Mouse (Mus musculus): ENCODE measurements around the gene Pdcd7. TPM values are rescaled to one million over a fixed set of nuclear protein-coding genes. Genes with fewer than 3 reads are reported as not detected.

The Pdcd7 gene
- polyA plus RNA-seq, 1 experiment from 2014 or later, result 7.7 TPM

- no peak for ATAC-seq
- TF ChIP-seq CTCF (IDR thresholded peaks at IDR 0.05; ENCODE audit: low read depth), result no peak
- H3K4me3 ChIP-seq (ENCODE audit: low read depth, low read length), result no peak overlapping the region
- H3K27ac ChIP-seq (ENCODE audit: low read depth, low read length), result no peak overlapping the region
- H3K4me1 ChIP-seq (replicated peaks; ENCODE audit: control insufficient read depth, insufficient read depth, low read length), result no peaks in the 10 kb centered on the region
- H3K4me2 ChIP-seq (replicated peaks; ENCODE audit: low read depth), result no peak overlapping the region
- no peaks in the 10 kb centered on the region for H3K27me3 ChIP-seq (replicated peaks; ENCODE audit: control insufficient read depth, insufficient read depth, low read length)
- H3K9me3 ChIP-seq (ENCODE audit: control insufficient read depth), result no peaks in the 10 kb centered on the region
- H3K36me3 ChIP-seq (ENCODE audit: control insufficient read depth, insufficient read depth), result peaks cover 48% of the 10 kb centered on the region
- WGBS, result 57% methylated on average over 4 of the region's 4 CpGs
- no peak overlapping the region for H3K9ac ChIP-seq (ENCODE audit: low read depth, low read length)
Observed at GRCm38 (mm10) chr9:65304300-65304699, 41.6 kb upstream of the Pdcd7 start.

- H3K27ac ChIP-seq (ENCODE audit: low read depth, low read length), result no peak overlapping the region
- H3K4me1 ChIP-seq (replicated peaks; ENCODE audit: control insufficient read depth, insufficient read depth, low read length), result no peaks in the 10 kb centered on the region
- no peaks in the 10 kb centered on the region for H3K27me3 ChIP-seq (replicated peaks; ENCODE audit: control insufficient read depth, insufficient read depth, low read length)
- H3K9me3 ChIP-seq (ENCODE audit: control insufficient read depth), result no peaks in the 10 kb centered on the region
- no peak for ATAC-seq
- H3K9ac ChIP-seq (ENCODE audit: low read depth, low read length), result no peak overlapping the region
- WGBS, result 88% methylated on average over 2 of the region's 2 CpGs
- no peak overlapping the region for H3K4me2 ChIP-seq (replicated peaks; ENCODE audit: low read depth)
- no peak overlapping the region for H3K4me3 ChIP-seq (ENCODE audit: low read depth, low read length)
- peaks cover 45% of the 10 kb centered on the region for H3K36me3 ChIP-seq (ENCODE audit: control insufficient read depth, insufficient read depth)
- TF ChIP-seq CTCF (IDR thresholded peaks at IDR 0.05; ENCODE audit: low read depth), result no peak
Observed at GRCm38 (mm10) chr9:65306672-65307071, 39.2 kb upstream of the Pdcd7 start.

- H3K4me1 ChIP-seq (replicated peaks; ENCODE audit: control insufficient read depth, insufficient read depth, low read length), result no peaks in the 10 kb centered on the region
- ATAC-seq, result no peak
- no peak overlapping the region for H3K4me3 ChIP-seq (ENCODE audit: low read depth, low read length)
- no peak overlapping the region for H3K9ac ChIP-seq (ENCODE audit: low read depth, low read length)
- no peaks in the 10 kb centered on the region for H3K9me3 ChIP-seq (ENCODE audit: control insufficient read depth)
- H3K36me3 ChIP-seq (ENCODE audit: control insufficient read depth, insufficient read depth), result peaks cover 51% of the 10 kb centered on the region
- 75% methylated on average over 1 of the region's 1 CpGs for WGBS
- TF ChIP-seq CTCF (IDR thresholded peaks at IDR 0.05; ENCODE audit: low read depth), result no peak
- no peak overlapping the region for H3K27ac ChIP-seq (ENCODE audit: low read depth, low read length)
- no peak overlapping the region for H3K4me2 ChIP-seq (replicated peaks; ENCODE audit: low read depth)
- H3K27me3 ChIP-seq (replicated peaks; ENCODE audit: control insufficient read depth, insufficient read depth, low read length), result no peaks in the 10 kb centered on the region
Observed at GRCm38 (mm10) chr9:65308011-65308410, 37.9 kb upstream of the Pdcd7 start.

- WGBS, result 95% methylated on average over 4 of the region's 4 CpGs
Observed at GRCm38 (mm10) chr9:65312669-65313357, 33.1 kb upstream of the Pdcd7 start.

GRCm38 (mm10) chr9:65313846-65314245 lies 32.1 kb upstream of the Pdcd7 start:
- H3K36me3 ChIP-seq (ENCODE audit: control insufficient read depth, insufficient read depth), result peaks cover 43% of the 10 kb centered on the region
- TF ChIP-seq CTCF (IDR thresholded peaks at IDR 0.05; ENCODE audit: low read depth), result no peak
- no peak for ATAC-seq

More at GRCm38 (mm10) chr9:65312669-65313357, 33.1 kb upstream of the Pdcd7 start:
- Histone ChIP-seq H3K9ac (ENCODE audit: low read depth, low read length) (no peak overlapping the region), H3K4me3 (ENCODE audit: low read depth, low read length) (no peak overlapping the region), H3K36me3 (ENCODE audit: control insufficient read depth, insufficient read depth) (peaks cover 47% of the 10 kb centered on the region), H3K4me1 (replicated peaks; ENCODE audit: control insufficient read depth, insufficient read depth, low read length) (no peaks in the 10 kb centered on the region), H3K4me2 (replicated peaks; ENCODE audit: low read depth) (no peak overlapping the region), H3K9me3 (ENCODE audit: control insufficient read depth) (no peaks in the 10 kb centered on the region), H3K27ac (ENCODE audit: low read depth, low read length) (no peak overlapping the region), H3K27me3 (replicated peaks; ENCODE audit: control insufficient read depth, insufficient read depth, low read length) (no peaks in the 10 kb centered on the region)
- ATAC-seq, result 0 out of 2 replicates have a peak, but pooled peaks have one; percentile 38
- no peak for TF ChIP-seq CTCF (IDR thresholded peaks at IDR 0.05; ENCODE audit: low read depth)

GRCm38 (mm10) chr9:65322255-65322900 lies 23.5 kb upstream of the Pdcd7 start:
- Histone ChIP-seq H3K4me3 (ENCODE audit: low read depth, low read length) (no peak overlapping the region), H3K27me3 (replicated peaks; ENCODE audit: control insufficient read depth, insufficient read depth, low read length) (no peaks in the 10 kb centered on the region), H3K4me1 (replicated peaks; ENCODE audit: control insufficient read depth, insufficient read depth, low read length) (no peaks in the 10 kb centered on the region), H3K36me3 (ENCODE audit: control insufficient read depth, insufficient read depth) (peaks cover 68% of the 10 kb centered on the region), H3K27ac (ENCODE audit: low read depth, low read length) (no peak overlapping the region), H3K4me2 (replicated peaks; ENCODE audit: low read depth) (no peak overlapping the region), H3K9me3 (ENCODE audit: control insufficient read depth) (no peaks in the 10 kb centered on the region), H3K9ac (ENCODE audit: low read depth, low read length) (no peak overlapping the region)
- whole genome bisulfite sequencing, result 77% methylated on average over 11 of the region's 11 CpGs
- ATAC-seq, result no peak
- no peak for TF ChIP-seq CTCF (IDR thresholded peaks at IDR 0.05; ENCODE audit: low read depth)

More at GRCm38 (mm10) chr9:65313846-65314245, 32.1 kb upstream of the Pdcd7 start:
- Histone ChIP-seq H3K27ac (ENCODE audit: low read depth, low read length) (no peak overlapping the region), H3K4me3 (ENCODE audit: low read depth, low read length) (no peak overlapping the region), H3K27me3 (replicated peaks; ENCODE audit: control insufficient read depth, insufficient read depth, low read length) (no peaks in the 10 kb centered on the region), H3K4me1 (replicated peaks; ENCODE audit: control insufficient read depth, insufficient read depth, low read length) (no peaks in the 10 kb centered on the region), H3K9me3 (ENCODE audit: control insufficient read depth) (no peaks in the 10 kb centered on the region), H3K4me2 (replicated peaks; ENCODE audit: low read depth) (no peak overlapping the region), H3K9ac (ENCODE audit: low read depth, low read length) (no peak overlapping the region)
- 93% methylated on average over 1 of the region's 1 CpGs for WGBS

All from intestine, postnatal 0 days (tissue).